Mouse (Mus musculus): ENCODE data around the gene Prkaca.

DNA sequence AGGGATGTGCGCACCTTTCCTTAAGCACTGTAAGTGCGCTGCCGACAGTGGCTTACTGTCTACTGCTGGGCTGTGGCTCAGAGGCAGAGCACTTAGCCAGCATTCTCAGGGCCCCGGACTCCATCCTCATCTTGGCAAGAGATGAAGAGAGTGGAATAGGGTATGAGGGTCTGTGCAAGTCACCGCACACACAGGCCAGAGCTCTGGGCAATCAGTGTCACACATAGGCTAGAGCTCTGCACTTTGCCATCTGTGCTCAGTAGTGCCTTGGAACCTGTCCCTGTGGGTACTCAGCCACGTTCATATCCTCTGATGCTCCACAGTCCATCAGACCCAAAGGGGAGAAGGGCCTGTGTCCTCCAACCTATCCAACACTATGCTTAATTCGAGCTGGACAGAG, 8.7 kb downstream of the Prkaca start:
- TF ChIP-seq CTCF (IDR thresholded peaks at IDR 0.05; ENCODE audit: low read depth, low read length) (no peak), POLR2A (IDR thresholded peaks at IDR 0.05; ENCODE audit: extremely low read depth, insufficient read depth, low read length) (no peak)
